Mouse (Mus musculus): ENCODE measurements around the gene Tmed2.

- no peak for TF ChIP-seq POLR2A (IDR thresholded peaks at IDR 0.05; ENCODE audit: insufficient read depth, low read length)
- TF ChIP-seq CTCF (IDR thresholded peaks at IDR 0.05; ENCODE audit: low read depth, low read length) = no peak
- TF ChIP-seq EP300 (IDR thresholded peaks at IDR 0.05; ENCODE audit: insufficient read depth, low read depth, low read length) = no peak
Observed at GRCm38 (mm10) chr5:124535016-124535415, 5.5 kb upstream of the Tmed2 start.

Data from ES-Bruce4 (cell line).